Mouse (Mus musculus) yolk sac, embryonic 10.5 days (tissue): Measurements from ENCODE around the gene Zfp74.
"Not testable (repeated sequence)": the region's sequence is repeated elsewhere in the genome, so short reads cannot be mapped to it uniquely, and the experiment has no call there.

Experiments
- DNase-seq: peaks from one replicate; pipeline ENCODE4 v3.0.0-alpha.2; 2017; ENCODE audit warnings: low spot score

Gene Zfp74

GRCm38 (mm10) chr7:29953513-29954401 lies at the start of gene Zfp74:
Gene Zfp74, minus strand, starts transcription at chr7:29954089.
- peak; percentile 90 for DNase-seq

- peak; percentile 87 for DNase-seq
These were observed 46.7 kb upstream of the Zfp74 start for GRCm38 (mm10) chr7:30000601-30001000.

- DNase-seq = no peak
These were observed 41.2 kb upstream of the Zfp74 start for GRCm38 (mm10) chr7:29995134-29995533.

GRCm38 (mm10) chr7:29993340-29993739 lies 39.5 kb upstream of the Zfp74 start:
- DNase-seq = peak; percentile 48

GRCm38 (mm10) chr7:29992698-29993097 lies 38.8 kb upstream of the Zfp74 start:
- no peak for DNase-seq

- DNase-seq = peak; percentile 87
These were observed 35.1 kb upstream of the Zfp74 start for GRCm38 (mm10) chr7:29989031-29989430.

- no peak for DNase-seq
These were observed 33.7 kb upstream of the Zfp74 start for GRCm38 (mm10) chr7:29987551-29987950.

GRCm38 (mm10) chr7:29986101-29986500 lies 32.2 kb upstream of the Zfp74 start:
- DNase-seq = peak; percentile 73

- DNase-seq = peak; percentile 95
These were observed 29.9 kb upstream of the Zfp74 start, which contains the start of gene Zfp568 for GRCm38 (mm10) chr7:29983690-29984380. Gene Zfp568, plus strand, starts transcription at chr7:29983955.

GRCm38 (mm10) chr7:29983340-29983689 lies 29.4 kb upstream of the Zfp74 start:
- no peak for DNase-seq

GRCm38 (mm10) chr7:29982931-29983330 lies 29.0 kb upstream of the Zfp74 start:
- peak; percentile 54 for DNase-seq

GRCm38 (mm10) chr7:29982341-29982740 lies 28.5 kb upstream of the Zfp74 start:
- DNase-seq = no peak

GRCm38 (mm10) chr7:29981860-29982259 lies 28.0 kb upstream of the Zfp74 start:
- DNase-seq = peak; percentile 49

GRCm38 (mm10) chr7:29981455-29981854 lies 27.6 kb upstream of the Zfp74 start:
- no peak for DNase-seq

- no peak for DNase-seq
These were observed 26.9 kb upstream of the Zfp74 start for GRCm38 (mm10) chr7:29980761-29981160.

GRCm38 (mm10) chr7:29970686-29971085 lies 16.8 kb upstream of the Zfp74 start:
- peak; percentile 22 for DNase-seq

- DNase-seq = not testable (repeated sequence)
These were observed 11.4 kb upstream of the Zfp74 start for GRCm38 (mm10) chr7:29965115-29965810.

GRCm38 (mm10) chr7:29959004-29959403 lies 5.1 kb upstream of the Zfp74 start:
- DNase-seq = no peak

- no peak for DNase-seq
These were observed 4.3 kb upstream of the Zfp74 start for GRCm38 (mm10) chr7:29958125-29958724.

GRCm38 (mm10) chr7:29956257-29956656 lies 2.4 kb upstream of the Zfp74 start:
- DNase-seq = no peak

GRCm38 (mm10) chr7:29954731-29955130 lies 842 bp upstream of the Zfp74 start:
- DNase-seq = peak; percentile 48

GRCm38 (mm10) chr7:29953086-29953485 lies 803 bp downstream of the Zfp74 start:
- DNase-seq = no peak
